Mouse (Mus musculus) 416B (cell line): ENCODE measurements around the gene Col4a4.

Experiments
- DNase-seq: peaks from one replicate; pipeline ENCODE4 v3.0.0; 2011; ENCODE audit warnings: low read depth

The Col4a4 gene

DNA sequence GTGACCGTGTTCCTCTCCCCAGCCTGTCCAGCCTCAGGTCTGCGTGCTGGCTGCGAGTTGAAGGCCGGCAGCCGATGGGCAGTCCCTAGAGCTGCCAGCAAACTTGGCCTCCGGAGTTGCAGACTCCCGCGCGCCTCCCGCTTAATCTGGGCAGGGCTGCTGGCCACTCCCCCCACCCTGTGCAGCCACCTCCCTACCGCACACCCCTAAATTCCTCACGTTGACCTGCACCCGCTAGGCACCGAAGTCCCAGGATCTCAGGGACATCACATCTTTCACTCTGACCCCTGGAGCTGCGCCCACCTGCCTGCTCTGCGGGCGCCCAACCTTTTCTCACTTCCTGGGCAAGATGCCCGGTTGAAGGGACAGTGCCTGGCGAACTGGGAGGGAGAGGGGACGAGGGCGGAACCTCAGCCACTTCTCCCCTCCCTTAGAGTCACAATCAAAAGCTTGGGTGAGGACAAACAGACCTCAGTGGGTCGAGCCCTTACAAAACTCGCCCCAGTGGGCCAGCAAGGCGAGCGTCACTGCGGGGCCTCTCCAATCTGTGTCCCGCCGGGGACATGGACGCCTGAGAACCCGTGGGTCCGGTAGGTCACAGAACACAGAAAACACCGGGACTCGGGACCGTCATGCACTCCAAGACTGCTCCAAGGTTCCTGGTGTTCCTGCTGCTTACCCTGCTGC is at the start of gene Col4a4, which contains the start of gene Col4a3:
TSS of gene Col4a4 (minus strand) at position 137 of the 687 bp plus-strand sequence.
TSS of gene Col4a3 (plus strand) at position 209 of the 687 bp plus-strand sequence.
- no peak for DNase-seq

GRCm38 (mm10) chr1:82636321-82636720 is 49.7 kb upstream of the Col4a4 start:
- no peak for DNase-seq

DNA sequence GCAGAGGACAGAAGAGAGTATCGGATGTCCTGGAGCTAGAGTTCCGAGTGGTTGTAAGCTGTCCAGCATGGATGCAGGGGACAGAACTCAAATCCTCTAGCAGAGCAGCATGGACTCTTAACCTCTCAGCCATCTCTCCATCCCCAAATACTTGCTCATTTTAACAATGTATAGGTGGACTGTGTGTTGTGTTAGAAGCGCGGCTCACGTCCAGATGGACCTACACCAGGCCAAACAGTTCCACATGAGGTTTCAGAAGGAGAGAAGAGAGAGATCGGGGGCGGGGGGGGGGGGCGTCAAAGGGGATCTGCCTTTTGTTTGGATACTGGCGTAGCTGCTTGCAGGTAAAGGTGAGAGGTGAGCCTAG is 48.6 kb upstream of the Col4a4 start:
- DNase-seq: no peak

DNA sequence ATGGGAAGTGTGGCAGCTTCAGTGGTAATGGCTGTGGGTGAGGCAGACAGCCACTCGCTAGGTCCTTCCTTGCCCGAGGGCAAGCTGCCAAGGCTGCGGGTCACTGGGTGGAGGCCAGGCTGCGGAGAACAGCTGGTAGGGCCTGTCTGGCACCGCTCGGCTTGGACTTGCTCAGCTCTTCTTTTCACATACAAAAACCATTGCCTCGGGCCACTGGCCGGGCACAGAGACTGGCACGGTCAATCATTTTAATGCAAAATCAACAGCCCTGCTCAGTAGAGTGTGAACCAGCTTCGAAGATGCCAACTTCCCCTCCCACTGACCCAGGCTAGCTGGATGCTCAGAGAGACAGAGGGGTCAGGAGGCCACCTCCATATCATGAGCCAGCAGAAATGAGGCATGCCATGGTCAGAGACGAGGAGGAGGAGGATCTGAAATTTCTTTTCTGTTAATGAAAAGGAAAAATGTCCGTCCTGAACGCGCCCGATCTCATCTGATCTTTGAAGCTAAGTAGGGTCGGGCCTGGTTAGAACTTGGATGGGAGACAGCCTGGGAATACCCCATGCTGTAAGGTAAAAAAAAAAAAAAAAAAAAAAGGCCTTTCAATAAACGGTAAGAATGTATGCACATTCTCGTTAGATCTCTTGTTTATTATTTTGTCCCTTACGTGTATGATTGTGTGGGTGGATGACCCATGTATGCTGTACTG is 48.0 kb upstream of the Col4a4 start:
- peak; percentile 17 for DNase-seq

DNA sequence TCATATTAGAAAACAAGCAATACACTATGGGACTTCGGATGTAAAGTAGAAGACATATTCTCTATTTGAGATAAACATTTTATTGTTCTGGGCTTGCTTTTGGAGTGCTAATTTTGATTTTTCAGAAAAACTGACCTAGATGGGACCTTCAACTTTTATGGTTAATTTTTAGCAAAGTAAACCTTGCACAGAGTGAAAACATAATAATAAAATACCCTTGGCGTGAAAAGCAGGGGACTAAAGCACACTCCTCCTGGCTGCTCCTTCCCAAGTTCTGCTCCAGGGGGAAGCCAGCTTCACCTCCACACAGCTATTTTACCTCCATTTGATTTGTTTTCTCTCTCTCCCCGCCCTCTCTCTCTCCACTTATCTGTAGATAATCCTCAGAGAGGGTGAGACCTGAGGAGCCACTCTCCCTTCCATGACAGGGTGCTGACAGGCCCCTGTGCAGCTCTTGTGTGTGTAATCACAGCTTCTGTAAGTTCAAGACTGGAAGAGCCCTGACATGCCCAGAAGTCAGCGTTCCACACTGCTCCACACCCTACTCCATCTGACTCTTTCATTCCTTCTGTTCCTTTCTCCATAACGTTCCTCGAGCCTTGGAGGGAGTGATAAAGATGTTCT is 44.6 kb upstream of the Col4a4 start:
- DNase-seq: no peak

GRCm38 (mm10) chr1:82629495-82629894 is 42.8 kb upstream of the Col4a4 start:
- DNase-seq: no peak

DNA sequence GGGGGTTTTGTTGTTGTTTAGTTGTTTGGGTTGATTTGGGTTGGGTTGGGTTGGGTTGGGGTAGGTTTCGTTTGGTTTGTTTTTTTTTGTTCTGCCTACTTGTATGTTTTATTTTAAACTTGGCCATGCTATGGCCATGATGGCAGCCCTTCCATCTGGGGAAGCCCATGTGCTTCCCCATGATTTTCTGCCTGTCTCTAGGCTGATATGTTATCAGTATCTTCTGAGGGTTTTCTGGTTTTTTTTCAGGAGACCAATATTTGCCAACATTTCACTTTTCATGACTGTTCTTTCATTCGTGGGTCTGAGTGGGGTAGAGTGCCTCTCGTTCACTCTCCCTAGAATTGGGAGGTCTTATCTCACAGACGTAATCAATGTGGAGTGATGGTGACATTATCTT is 41.0 kb upstream of the Col4a4 start:
- DNase-seq: no peak

DNA sequence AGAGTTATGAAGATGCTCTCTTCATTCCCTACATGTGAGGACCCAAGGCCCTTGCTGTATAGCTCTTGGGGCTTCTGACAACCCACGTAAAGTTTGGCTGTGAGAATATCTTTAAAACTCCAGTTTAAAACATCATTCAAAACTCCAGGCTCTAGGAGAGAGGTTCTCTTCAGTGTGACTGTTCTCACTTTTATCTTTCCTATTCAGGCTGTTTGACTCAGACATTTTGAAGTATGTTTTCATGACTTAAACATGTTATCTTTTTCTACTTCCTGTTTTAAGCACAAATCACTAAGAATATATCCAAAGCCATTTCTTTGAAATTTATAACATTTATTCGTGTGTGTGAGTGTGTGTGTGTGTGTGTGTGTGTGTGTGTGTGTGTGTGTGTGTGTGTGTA is 38.8 kb upstream of the Col4a4 start:
- no peak for DNase-seq

DNA sequence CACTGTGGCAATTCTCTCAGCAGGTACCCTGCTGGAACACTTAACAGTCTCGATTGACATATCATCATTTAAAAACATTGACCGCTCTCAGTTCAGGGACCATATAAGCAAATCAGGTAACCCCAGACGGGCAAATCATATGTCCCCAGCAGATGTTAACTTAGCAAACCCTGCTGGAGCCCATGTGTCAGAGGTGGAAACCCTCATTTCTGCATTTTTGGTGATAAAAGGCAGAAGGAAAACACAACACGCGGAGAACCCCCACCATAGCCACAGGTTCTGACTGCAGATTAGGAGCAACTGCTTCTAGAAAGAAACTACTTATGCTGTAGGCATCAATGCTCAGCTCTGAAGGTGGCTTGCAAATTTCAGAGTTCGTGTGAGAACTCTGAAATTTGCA is 38.3 kb upstream of the Col4a4 start:
- no peak for DNase-seq

DNA sequence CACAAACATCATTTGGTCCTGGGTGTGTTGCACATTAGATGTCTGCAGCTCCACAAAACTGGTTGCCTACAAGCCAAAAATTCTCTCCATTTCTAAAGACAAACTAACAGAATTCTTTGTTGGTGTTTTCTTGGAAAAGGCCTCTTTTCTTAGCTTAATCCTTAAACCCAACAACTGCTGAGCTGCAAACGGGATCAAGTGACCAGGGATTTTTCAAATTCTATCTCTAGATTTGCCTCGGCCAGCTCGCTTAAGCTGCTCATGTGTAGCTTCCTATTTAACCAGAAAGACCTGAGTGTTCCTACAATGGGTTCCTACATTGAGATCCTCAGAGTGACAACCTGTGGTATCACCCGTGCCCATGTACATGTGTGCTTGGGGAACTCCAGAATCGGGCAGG is 33.3 kb upstream of the Col4a4 start:
- DNase-seq: no peak

DNA sequence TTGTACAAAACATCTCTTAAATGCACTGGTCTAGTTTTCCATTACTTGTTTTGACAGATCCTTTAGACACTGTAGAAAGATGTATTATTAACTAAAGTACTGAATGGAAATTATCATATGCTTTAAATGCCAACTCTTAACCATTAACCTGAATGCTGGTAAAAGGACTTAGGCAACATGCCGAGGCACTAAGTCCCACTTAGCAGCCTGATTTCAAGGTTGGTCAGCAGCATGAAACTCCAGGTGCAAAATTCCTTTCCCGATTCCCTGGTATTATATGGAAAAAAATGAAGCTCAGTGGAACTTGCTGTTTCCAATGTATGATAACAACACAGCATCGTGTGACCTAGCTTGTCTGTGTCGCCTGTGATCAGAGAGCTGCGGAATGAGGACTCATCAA is 31.9 kb upstream of the Col4a4 start:
- DNase-seq: no peak

DNA sequence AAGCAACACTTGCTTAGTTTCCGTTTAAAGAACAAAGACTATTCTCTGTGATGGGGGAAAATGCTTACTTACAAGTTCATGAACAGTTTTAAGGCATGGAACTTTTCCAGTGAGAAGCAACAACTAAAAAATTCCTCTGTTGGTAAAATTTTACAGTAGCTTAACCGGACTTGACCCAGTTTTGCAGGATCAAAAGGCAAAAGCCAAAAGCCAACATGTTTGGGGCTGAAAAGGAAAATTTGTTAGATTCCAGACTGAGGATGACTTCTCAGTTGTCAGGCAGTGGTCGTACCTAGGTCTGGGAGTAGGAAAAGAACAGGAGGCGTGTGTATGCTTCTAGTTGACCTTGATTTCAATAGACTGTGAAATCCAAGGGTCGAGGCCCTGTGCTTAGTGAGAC is 31.4 kb upstream of the Col4a4 start:
- DNase-seq: no peak

DNA sequence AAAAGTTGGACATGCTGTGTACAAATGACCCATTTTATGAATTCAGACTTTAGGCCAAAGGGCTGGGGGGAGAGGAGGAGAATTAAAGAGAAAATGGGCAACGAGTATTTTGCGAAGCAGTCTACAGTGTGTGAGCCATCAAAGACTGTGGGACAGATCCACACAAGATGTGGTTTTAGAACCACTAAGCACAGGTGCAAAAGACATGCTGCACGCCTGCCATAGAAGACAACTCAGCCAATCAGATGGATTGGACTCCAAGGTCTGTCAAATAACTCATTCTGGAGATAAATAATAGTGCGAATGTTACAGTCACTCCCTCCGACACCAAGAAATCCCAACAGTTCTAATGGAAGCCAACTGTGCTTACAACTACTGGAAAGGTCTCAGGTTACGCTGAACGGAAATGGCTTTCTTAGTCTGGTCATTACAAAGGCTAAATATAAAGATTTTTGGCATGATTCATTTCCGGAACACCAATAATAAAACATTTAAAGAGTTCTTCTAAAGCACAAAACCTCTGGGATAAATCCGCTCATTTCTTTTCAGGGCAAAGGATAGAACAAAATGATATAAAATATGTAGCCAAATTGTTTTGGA is 25.5 kb upstream of the Col4a4 start:
- DNase-seq: no peak

GRCm38 (mm10) chr1:82608646-82609262 is 22.1 kb upstream of the Col4a4 start:
- no peak for DNase-seq

- no peak for DNase-seq
These were observed 19.2 kb upstream of the Col4a4 start for GRCm38 (mm10) chr1:82605856-82606255.

DNA sequence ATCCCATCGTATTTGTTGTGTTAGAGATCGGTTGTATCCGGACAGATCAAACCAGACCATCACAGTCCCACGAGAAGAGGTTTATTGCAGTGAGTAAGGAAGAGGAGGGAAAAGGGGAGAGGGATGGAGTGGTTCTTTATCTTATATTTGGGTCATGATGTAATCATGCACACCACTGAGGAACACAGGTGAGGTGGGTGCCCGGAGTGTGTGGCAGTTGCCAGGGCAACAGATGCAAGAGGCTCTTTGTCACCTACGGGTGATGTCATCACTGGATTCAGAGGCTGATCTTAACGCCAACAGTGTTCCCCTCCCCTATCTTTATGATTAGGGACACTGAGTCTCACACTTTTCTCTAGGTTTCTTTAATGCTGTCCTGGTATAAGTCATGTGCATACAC is 18.7 kb upstream of the Col4a4 start:
- DNase-seq: no peak

- no peak for DNase-seq
These were observed 16.7 kb upstream of the Col4a4 start for GRCm38 (mm10) chr1:82603198-82603950.

GRCm38 (mm10) chr1:82596864-82597596 is 10.4 kb upstream of the Col4a4 start:
- DNase-seq: no peak

GRCm38 (mm10) chr1:82590266-82590665 is 3.6 kb upstream of the Col4a4 start:
- no peak for DNase-seq

- DNase-seq: no peak
These were observed 668 bp downstream of the Col4a4 start for GRCm38 (mm10) chr1:82585981-82586380.

- DNase-seq: no peak
These were observed 8.3 kb downstream of the Col4a4 start for GRCm38 (mm10) chr1:82578320-82578719.
